Mouse (Mus musculus) spleen, postnatal 10 days (tissue): ENCODE results near the gene Rac3.
A peak's percentile ranks its signal among the peaks of the same experiment; 100 is the strongest.

Source experiments
- DNase-seq, 2 experiments: peaks; one replicate each; pipeline ENCODE4 v3.0.0; 2021 to 2022; ENCODE audit warnings: low spot score in 2 of 2

Gene Rac3

GRCm38 (mm10) chr11:120706120-120706519 is 15.2 kb upstream of the Rac3 start:
- DNase-seq: no peak

GRCm38 (mm10) chr11:120707225-120707624 is 14.0 kb upstream of the Rac3 start:
- no peak for DNase-seq

GRCm38 (mm10) chr11:120707969-120708368 is 13.3 kb upstream of the Rac3 start:
- DNase-seq: no peak

GRCm38 (mm10) chr11:120709551-120709950 is 11.7 kb upstream of the Rac3 start:
- DNase-seq: no peak

- no peak for DNase-seq
Measured at GRCm38 (mm10) chr11:120710672-120711071, 10.6 kb upstream of the Rac3 start.

- no peak for DNase-seq
Measured at GRCm38 (mm10) chr11:120711980-120712604, 9.2 kb upstream of the Rac3 start.

- peak; percentile 57 to 79 for DNase-seq
Measured at GRCm38 (mm10) chr11:120712771-120713568, 8.3 kb upstream of the Rac3 start.

GRCm38 (mm10) chr11:120713580-120714518 is 7.4 kb upstream of the Rac3 start, which contains the start of the genes Cenpx and Lrrc45:
TSS of gene Cenpx (minus strand) at chr11:120713738.
TSS of gene Lrrc45 (plus strand) at chr11:120713925.
- DNase-seq: peak; percentile 92 to 97

- DNase-seq: no peak
Measured at GRCm38 (mm10) chr11:120714546-120714945, 6.7 kb upstream of the Rac3 start.

- DNase-seq: no peak
Measured at GRCm38 (mm10) chr11:120715131-120715530, 6.1 kb upstream of the Rac3 start.

GRCm38 (mm10) chr11:120719242-120719641 is 2.0 kb upstream of the Rac3 start:
- DNase-seq: no peak

GRCm38 (mm10) chr11:120719841-120720376 is 1.4 kb upstream of the Rac3 start:
- no peak for DNase-seq

GRCm38 (mm10) chr11:120720450-120720849 is 820 bp upstream of the Rac3 start:
- DNase-seq: peak; percentile 81 to 95

- no peak for DNase-seq
Measured at GRCm38 (mm10) chr11:120722067-120722630, 879 bp downstream of the Rac3 start.

- no peak for DNase-seq
Measured at GRCm38 (mm10) chr11:120722761-120723382, 1.6 kb downstream of the Rac3 start.

GRCm38 (mm10) chr11:120723509-120723908 is 2.2 kb downstream of the Rac3 start:
- DNase-seq: no peak

- DNase-seq: no peak
Measured at GRCm38 (mm10) chr11:120726243-120727168, 5.2 kb downstream of the Rac3 start.

- DNase-seq: peak; percentile 52 to 79
Measured at GRCm38 (mm10) chr11:120727169-120727527, 5.9 kb downstream of the Rac3 start, which contains the start of gene Dcxr. TSS of gene Dcxr (minus strand) at chr11:120727281.

- no peak for DNase-seq
Measured at GRCm38 (mm10) chr11:120727564-120727963, 6.3 kb downstream of the Rac3 start.
